Mouse (Mus musculus) limb, embryonic 11.5 days (tissue): ENCODE measurements at regions not wholly inside any gene's neighbourhood (a gene's known extent, or its start where the extent isn't known, plus 50 kb on each side); places are given as distances from the start of the nearest gene placed in this dataset.
A peak's percentile ranks its signal among the peaks of the same experiment; 100 is the strongest.

Experiments
- ATAC-seq: fragments of 200-750 bp; cut with Nextera tagmentation; 2 replicates; pipeline ENCODE4 v1.8.0; 2017; ENCODE audit warnings: low read depth; ENCODE audit not compliant: insufficient number of reproducible peaks, low FRiP score, low TSS enrichment
- DNase-seq: peaks from one replicate; pipeline ENCODE4 v3.0.0-alpha.2; 2015; ENCODE audit warnings: low spot score
- H3K27ac ChIP-seq: fragments of 300-500 bp; sonication (generic); replicated peaks from 2 replicates; pipeline ENCODE4 v1.5.1; 2014; ENCODE audit warnings: low read depth, mild to moderate bottlenecking, low read length
- H3K27me3 ChIP-seq: fragments of 300-500 bp; sonication (generic); 2 replicates; pipeline ENCODE4 v1.6.1; 2014; ENCODE audit warnings: mild to moderate bottlenecking, low read length, mixed read lengths; ENCODE audit not compliant: control insufficient read depth, insufficient read depth
- H3K36me3 ChIP-seq: fragments of 300-500 bp; sonication (generic); 2 replicates; pipeline ENCODE4 v1.6.1; 2014; ENCODE audit warnings: mild to moderate bottlenecking, low read length, moderate library complexity, mixed read lengths; ENCODE audit not compliant: control insufficient read depth, insufficient read depth
- H3K4me1 ChIP-seq: fragments of 300-500 bp; sonication (generic); 2 replicates; pipeline ENCODE4 v1.6.1; 2014; ENCODE audit warnings: low read length, mixed read lengths; ENCODE audit not compliant: control insufficient read depth, insufficient read depth
- H3K4me2 ChIP-seq: fragments of 300-500 bp; sonication (generic); 2 replicates; pipeline ENCODE4 v1.6.1; 2014; ENCODE audit warnings: low read depth, mild to moderate bottlenecking, moderate library complexity; ENCODE audit not compliant: severe bottlenecking
- H3K4me3 ChIP-seq: fragments of 300-500 bp; sonication (generic); 2 replicates; pipeline ENCODE4 v1.5.1; 2014; ENCODE audit warnings: low read depth, low read length
- H3K9ac ChIP-seq: fragments of 300-500 bp; sonication (generic); 2 replicates; pipeline ENCODE4 v1.6.1; 2014; ENCODE audit warnings: mild to moderate bottlenecking, low read length
- H3K9me3 ChIP-seq: fragments of 300-500 bp; sonication (generic); 2 replicates; pipeline ENCODE4 v1.6.1; 2016; ENCODE audit warnings: low read length; ENCODE audit not compliant: control insufficient read depth
- WGBS: fragments of 180-500 bp; shearing (Covaris S2); extraction: QIAGEN DNeasy Blood & Tissue Kit; methylation state at CpG from one replicate; pipeline ENCODE4 v1.1.7; 2014; 5-methylcytosine and 5-hydroxymethylcytosine counted together

DNA sequence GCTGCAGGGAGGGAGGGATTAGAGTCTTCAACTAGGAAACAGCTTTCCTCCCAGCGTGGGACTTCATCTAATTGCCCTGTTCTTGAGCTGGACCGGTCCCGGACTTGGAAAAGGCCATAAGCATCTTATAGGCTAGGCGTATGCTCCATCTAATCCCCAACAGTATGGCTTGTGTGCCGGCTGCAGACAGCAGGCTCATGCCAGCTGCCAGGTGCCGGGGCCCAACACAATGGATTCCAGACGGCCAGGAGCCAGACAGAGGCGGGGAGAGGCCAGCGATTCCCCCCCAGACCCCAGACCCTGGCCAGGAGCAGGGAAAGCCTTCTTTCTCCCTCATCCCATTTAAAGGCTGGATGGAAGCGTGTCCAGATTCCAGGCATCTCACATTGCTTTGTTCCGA is 198.4 kb upstream of the Rreb1 start:
- 23% methylated on average over 11 of the region's 11 CpGs for WGBS
- Histone ChIP-seq H3K9ac (0 out of 2 replicates have a peak overlapping the region, but pooled peaks have one; percentile 27), H3K4me1 (0 out of 2 replicates have a peak, but pooled peaks cover 8% of the 10 kb centered on the region), H3K36me3 (no peaks in the 10 kb centered on the region), H3K9me3 (no peaks in the 10 kb centered on the region), H3K27me3 (no peaks in the 10 kb centered on the region), H3K4me2 (0 out of 2 replicates have a peak overlapping the region, but pooled peaks have one; percentile 8), H3K4me3 (no peak overlapping the region), H3K27ac (peak overlapping the region; percentile 70)
- ATAC-seq (peak; percentile 79; the same call in 1 of the 2 replicates), DNase-seq (peak; percentile 74)

DNA sequence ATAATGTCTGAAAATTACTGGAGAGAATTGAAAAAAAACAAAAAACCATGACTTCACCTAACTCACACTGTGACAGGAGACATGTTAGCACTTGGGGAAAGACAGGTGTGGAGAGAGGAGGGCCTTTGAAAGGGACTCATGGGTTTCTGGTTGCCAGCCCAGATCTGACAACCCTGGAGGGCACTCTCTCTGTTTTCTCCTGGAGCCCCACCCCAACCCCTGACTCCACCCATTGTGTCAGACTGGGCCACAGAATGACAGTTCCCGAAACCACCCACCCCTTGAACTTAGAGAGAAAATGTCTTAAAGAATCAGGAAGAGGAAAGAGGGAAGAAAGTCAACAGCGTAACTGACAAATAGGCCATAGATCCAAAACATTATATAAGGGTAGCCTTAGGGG is 197.4 kb upstream of the Rreb1 start:
- no peaks in the 10 kb centered on the region for H3K9me3 ChIP-seq
- no peak overlapping the region for H3K27ac ChIP-seq
- no peaks in the 10 kb centered on the region for H3K36me3 ChIP-seq
- no peaks in the 10 kb centered on the region for H3K27me3 ChIP-seq
- H3K4me1 ChIP-seq: 0 out of 2 replicates have a peak, but pooled peaks cover 8% of the 10 kb centered on the region
- no peak overlapping the region for H3K4me2 ChIP-seq
- WGBS: 73% methylated on average over 2 of the region's 2 CpGs
- no peak for ATAC-seq
- DNase-seq: no peak
- no peak overlapping the region for H3K9ac ChIP-seq
- H3K4me3 ChIP-seq: no peak overlapping the region

- Histone ChIP-seq H3K4me2 (no peak overlapping the region), H3K4me3 (no peak overlapping the region), H3K36me3 (no peaks in the 10 kb centered on the region), H3K27ac (no peak overlapping the region), H3K9ac (no peak overlapping the region), H3K9me3 (no peaks in the 10 kb centered on the region), H3K4me1 (0 out of 2 replicates have a peak, but pooled peaks cover 8% of the 10 kb centered on the region), H3K27me3 (no peaks in the 10 kb centered on the region)
- whole genome bisulfite sequencing: 51% methylated on average over 6 of the region's 6 CpGs
- ATAC-seq (no peak), DNase-seq (no peak)
Measured at GRCm38 (mm10) chr13:37581374-37581773, 196.8 kb upstream of the Rreb1 start.

DNA sequence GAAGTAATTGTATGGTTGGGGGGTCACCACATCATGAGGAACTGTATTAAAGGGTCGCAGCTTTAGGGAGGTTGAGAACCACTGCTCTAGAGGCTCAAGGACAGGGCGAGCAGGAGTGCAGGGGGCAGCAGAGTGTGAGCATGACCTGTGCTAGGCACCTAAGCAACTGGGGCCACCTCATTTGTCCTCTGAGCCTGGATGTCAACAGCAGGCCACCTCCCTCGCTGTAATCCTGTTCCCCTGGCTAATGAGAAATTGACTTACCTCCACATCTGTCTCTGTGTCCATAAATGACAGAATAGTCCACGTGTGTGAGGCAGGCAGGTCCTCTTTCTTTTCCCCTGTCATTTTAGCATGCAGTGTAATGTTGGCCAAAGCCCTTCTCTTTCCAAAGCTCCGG is 192.7 kb upstream of the Rreb1 start:
- WGBS: 83% methylated on average over 5 of the region's 5 CpGs
- H3K4me2 ChIP-seq: no peak overlapping the region
- H3K4me1 ChIP-seq: no peaks in the 10 kb centered on the region
- ATAC-seq: no peak
- no peak overlapping the region for H3K27ac ChIP-seq
- no peak overlapping the region for H3K4me3 ChIP-seq
- DNase-seq: no peak
- no peaks in the 10 kb centered on the region for H3K36me3 ChIP-seq
- H3K27me3 ChIP-seq: no peaks in the 10 kb centered on the region
- H3K9ac ChIP-seq: no peak overlapping the region
- H3K9me3 ChIP-seq: no peaks in the 10 kb centered on the region

DNA sequence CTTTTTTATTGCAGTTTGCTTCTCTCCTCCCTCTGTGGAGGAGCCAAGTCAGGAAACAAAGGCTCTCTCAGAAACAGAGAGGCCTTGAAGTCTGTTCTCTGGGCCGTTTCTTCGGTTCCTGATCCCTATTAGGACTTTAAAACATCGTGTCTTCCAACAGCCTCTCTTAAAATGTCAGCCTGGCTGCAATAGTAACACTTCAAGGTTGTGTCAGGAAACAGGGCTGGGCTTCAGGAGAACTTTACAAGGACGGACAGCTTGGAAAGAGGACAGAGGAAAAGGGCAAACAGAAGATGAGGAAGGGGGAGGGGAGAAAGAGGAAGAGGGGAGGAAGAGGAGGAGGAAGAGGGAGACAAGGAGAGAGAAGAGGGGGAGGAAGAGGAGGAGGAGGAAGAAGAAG is 191.7 kb upstream of the Rreb1 start:
- Histone ChIP-seq H3K4me3 (no peak overlapping the region), H3K4me2 (no peak overlapping the region), H3K9ac (no peak overlapping the region), H3K9me3 (no peaks in the 10 kb centered on the region), H3K27me3 (no peaks in the 10 kb centered on the region), H3K27ac (no peak overlapping the region), H3K36me3 (no peaks in the 10 kb centered on the region), H3K4me1 (no peaks in the 10 kb centered on the region)
- DNase-seq (no peak), ATAC-seq (no peak)
- 45% methylated on average over 4 of the region's 4 CpGs for WGBS

- no peaks in the 10 kb centered on the region for H3K9me3 ChIP-seq
- H3K36me3 ChIP-seq: no peaks in the 10 kb centered on the region
- ATAC-seq (no peak), DNase-seq (no peak)
- no peaks in the 10 kb centered on the region for H3K4me1 ChIP-seq
- no peak overlapping the region for H3K4me3 ChIP-seq
- no peak overlapping the region for H3K27ac ChIP-seq
- no peak overlapping the region for H3K9ac ChIP-seq
- H3K4me2 ChIP-seq: no peak overlapping the region
- 91% methylated on average over 3 of the region's 3 CpGs for WGBS
- H3K27me3 ChIP-seq: no peaks in the 10 kb centered on the region
Measured at GRCm38 (mm10) chr13:37587911-37588310, 190.3 kb upstream of the Rreb1 start.

GRCm38 (mm10) chr13:37588528-37589176 is 189.5 kb upstream of the Rreb1 start:
- Histone ChIP-seq H3K27me3 (no peaks in the 10 kb centered on the region), H3K27ac (no peak overlapping the region), H3K4me2 (no peak overlapping the region), H3K4me1 (no peaks in the 10 kb centered on the region), H3K9me3 (no peaks in the 10 kb centered on the region), H3K4me3 (no peak overlapping the region), H3K36me3 (no peaks in the 10 kb centered on the region), H3K9ac (no peak overlapping the region)
- WGBS: 90% methylated on average over 8 of the region's 8 CpGs
- ATAC-seq: no peak
- DNase-seq: no peak

DNA sequence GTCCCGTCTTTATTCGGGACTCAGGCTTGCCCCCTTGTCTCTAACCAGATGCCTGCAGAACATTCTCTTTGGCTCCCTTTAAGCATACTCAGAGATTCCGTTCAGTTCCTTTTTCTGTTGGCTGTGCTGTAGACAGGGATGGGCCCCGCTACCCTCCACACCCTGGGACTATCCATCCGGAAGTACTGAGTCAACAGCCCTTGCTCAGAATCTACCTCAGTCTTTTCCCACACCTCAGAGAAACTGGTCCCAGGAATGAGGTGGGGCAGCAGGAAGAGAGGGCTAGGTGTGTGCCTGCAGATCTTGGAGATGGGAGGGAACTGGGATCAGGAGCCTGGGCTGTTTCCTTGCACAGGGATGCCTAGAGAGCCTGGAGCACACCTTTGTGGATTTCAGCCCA is 186.1 kb upstream of the Rreb1 start:
- Histone ChIP-seq H3K4me2 (no peak overlapping the region), H3K4me1 (no peaks in the 10 kb centered on the region), H3K27me3 (no peaks in the 10 kb centered on the region), H3K4me3 (no peak overlapping the region), H3K9ac (no peak overlapping the region), H3K36me3 (no peaks in the 10 kb centered on the region), H3K9me3 (no peaks in the 10 kb centered on the region), H3K27ac (no peak overlapping the region)
- WGBS: 71% methylated on average over 5 of the region's 5 CpGs
- no peak for ATAC-seq
- no peak for DNase-seq

DNA sequence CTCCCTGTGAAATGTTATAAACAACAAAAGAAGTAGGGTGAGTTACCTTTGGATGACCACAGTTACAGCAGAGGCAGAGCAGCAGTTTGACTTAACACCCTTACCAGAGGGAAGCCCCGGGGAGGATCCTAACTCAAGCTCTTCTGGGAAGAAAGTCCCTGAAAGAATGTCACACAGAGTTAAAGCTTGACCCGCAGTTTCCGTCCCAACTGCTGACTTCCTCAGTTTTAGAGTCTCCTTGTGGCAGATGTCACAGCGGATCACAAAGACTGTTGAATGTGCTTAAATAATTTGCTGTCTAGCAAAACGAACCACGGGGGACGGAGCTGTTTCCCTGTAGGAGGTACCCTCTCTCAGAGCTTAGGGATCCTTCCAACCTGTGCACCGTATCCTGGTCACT is 183.0 kb upstream of the Rreb1 start:
- Histone ChIP-seq H3K27ac (no peak overlapping the region), H3K9ac (no peak overlapping the region), H3K4me2 (no peak overlapping the region), H3K36me3 (no peaks in the 10 kb centered on the region), H3K27me3 (no peaks in the 10 kb centered on the region), H3K9me3 (no peaks in the 10 kb centered on the region), H3K4me3 (no peak overlapping the region), H3K4me1 (no peaks in the 10 kb centered on the region)
- no peak for DNase-seq
- no peak for ATAC-seq
- 30% methylated on average over 8 of the region's 8 CpGs for WGBS
